Mouse (Mus musculus) urinary bladder, postnatal 36 days (tissue): ENCODE measurements around the gene Dpm3.

Experiments
- DNase-seq, 2 experiments: peaks; one replicate each; pipeline ENCODE4 v3.0.0; 2022; ENCODE audit warnings: low spot score in 2 of 2, mixed read lengths in 1 of 2

The Dpm3 gene

GRCm38 (mm10) chr3:89231772-89232275, 27.3 kb upstream of the Dpm3 start:
- DNase-seq: no peak

DNA sequence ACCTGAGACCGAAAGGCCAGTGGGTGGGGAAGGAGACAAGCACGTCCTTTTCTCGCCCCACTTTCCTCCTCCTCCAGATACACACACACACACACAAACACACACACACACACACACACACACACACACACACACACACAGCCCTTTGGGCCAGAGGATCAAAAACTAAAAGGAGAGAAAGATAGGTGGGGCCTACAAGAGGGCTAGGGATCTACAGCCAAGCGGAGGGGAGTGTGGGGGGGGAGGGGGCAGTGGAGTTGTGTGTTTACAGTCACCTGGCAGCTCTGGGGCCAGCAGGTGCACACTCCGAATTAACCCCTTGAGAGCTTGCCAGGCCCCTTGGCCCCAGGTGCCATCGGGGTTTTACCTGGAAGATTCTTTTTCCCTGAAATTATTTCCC, 26.5 kb upstream of the Dpm3 start:
- DNase-seq: no peak

- no peak for DNase-seq
These were observed 25.5 kb upstream of the Dpm3 start for GRCm38 (mm10) chr3:89233562-89234110.

GRCm38 (mm10) chr3:89236516-89236915, 22.6 kb upstream of the Dpm3 start:
- no peak for DNase-seq

GRCm38 (mm10) chr3:89237682-89238081, 21.5 kb upstream of the Dpm3 start:
- DNase-seq: no peak

- no peak for DNase-seq
These were observed 20.7 kb upstream of the Dpm3 start for GRCm38 (mm10) chr3:89238494-89238893.

GRCm38 (mm10) chr3:89242331-89242895, 16.7 kb upstream of the Dpm3 start:
- no peak for DNase-seq

GRCm38 (mm10) chr3:89243609-89244008, 15.5 kb upstream of the Dpm3 start:
- no peak for DNase-seq

- DNase-seq: no peak
These were observed 14.8 kb upstream of the Dpm3 start for GRCm38 (mm10) chr3:89244158-89244981.

DNA sequence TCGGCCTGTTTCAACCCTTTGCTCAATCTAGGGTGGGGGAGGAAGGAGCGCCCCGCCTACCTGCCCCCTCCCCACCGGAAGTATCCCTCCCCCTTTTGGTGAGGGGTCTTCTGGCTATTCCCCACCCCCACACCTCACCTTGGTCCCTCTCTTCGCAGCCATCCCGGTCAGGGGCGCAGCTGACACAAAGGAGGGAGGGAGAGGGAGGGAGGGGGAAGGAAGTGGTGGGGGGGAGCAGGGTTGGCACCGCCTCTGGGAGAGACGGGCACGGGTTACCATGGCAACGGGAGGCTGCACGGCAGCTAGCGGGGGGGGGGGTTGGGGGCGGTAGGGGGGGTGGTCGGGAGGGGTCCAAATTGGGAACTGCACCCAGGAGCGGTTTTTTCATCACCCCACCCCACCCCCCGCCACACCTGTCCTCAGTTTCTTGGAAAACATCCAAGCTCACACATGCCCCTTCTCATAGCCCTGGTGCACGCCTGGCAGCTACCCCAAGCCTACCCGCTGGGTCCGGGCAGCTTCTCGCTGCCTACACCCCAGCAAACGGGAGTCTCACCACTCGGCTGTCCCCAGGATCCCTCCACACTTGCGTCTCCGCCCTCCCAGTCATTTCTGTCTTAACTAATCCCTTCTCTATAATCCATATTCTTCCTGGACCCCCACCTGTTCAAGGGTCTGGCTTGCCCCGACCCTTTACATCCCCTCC, 14.0 kb upstream of the Dpm3 start:
- no peak for DNase-seq

DNA sequence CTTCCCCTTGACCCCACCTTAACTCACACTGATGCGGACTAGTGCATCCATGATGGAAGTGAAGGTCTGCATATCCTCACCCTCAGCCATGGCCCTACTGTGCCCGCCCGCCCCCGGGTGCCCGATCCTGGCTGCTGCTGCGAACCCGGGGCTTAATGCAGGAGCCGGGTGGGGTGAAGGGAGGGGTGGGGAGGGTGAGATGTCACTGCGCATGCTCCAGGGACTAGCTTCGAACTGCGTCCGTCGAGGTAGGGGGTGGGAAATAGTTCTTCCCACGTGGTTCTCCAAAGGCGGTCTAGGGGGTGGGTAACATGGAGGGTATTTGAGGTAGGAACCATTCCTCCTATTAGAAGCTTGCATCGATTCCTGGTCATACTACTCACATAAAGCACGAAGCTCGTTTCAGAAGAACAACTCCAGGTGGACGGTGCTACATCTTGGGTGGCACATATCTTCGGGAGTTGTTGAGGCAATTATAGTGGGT, 13.4 kb upstream of the Dpm3 start, which contains the start of gene Krtcap2:
Krtcap2 (plus strand) TSS at position 279 of the 484 bp plus-strand sequence.
- no peak for DNase-seq

DNA sequence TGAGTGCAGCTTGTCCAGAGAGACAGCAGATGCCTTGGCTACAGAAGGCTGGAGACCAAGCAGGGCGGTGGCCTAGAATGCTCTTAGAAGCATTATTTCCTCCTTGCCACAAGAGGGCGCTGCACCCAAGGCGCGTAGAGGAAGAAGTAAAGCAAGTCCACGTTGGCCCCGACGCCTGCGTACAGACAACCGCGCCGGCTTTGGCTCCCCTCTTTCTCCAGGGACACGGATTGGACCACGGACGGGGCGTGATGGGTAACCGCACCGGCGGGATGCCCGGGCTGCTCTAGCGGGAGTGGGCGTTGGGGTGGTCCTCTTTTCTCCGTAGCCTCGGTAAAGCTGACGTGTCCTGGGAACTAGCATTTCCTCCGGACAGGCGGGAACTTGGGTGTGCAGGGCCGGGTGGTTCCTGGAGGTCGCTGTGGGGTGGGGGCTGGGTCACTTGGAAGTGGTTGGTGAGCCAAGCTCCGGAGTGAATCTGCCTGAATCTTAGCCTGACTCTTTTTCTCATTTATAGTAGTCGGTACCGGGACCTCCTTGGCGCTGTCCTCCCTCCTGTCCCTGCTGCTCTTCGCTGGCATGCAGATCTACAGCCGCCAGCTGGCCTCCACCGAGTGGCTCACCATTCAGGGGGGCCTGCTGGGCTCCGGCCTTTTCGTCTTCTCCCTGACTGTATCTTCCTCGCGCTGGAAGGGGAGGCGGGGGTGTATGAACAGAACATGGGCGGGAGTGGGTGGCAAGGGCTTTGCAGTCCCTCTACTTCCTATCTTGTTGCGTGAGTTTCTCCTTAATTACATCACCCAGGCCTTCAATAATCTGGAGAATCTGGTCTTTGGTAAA, 12.7 kb upstream of the Dpm3 start, which contains the start of gene Trim46:
Trim46 (minus strand) TSS at position 49 of the 840 bp plus-strand sequence.
- DNase-seq: peak; percentile 82 to 88

GRCm38 (mm10) chr3:89247466-89247865, 11.7 kb upstream of the Dpm3 start:
- no peak for DNase-seq

DNA sequence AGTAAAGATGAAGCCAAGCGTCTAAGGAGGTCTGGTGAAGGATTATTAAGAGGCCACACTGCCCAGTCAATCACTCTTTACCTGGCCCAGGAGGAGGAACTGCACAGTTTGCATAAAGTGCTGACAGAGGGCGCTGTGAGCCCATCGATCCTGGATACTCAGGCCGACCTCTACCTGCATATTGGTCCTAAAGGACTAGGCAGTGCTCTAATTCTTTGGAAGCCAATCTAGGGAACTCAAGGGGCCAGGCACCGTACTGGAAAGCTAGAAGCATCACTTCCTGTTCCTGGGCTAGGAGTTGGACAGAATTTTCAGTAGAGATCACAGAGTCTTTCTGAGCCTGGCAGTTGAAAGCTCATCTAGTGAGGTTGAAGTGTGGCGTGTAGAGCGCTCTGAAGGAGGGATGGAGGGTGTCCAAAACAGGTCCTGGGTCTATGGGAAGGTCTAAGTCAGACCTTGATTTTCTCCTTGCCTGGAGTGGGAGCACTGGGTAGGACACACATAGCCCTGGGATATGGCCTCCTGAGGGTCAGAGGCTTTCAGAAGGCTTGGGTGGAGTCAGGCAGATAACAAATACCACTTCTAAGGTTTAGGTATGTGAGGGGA, 8.6 kb upstream of the Dpm3 start:
- peak; percentile 61 to 76 for DNase-seq

DNA sequence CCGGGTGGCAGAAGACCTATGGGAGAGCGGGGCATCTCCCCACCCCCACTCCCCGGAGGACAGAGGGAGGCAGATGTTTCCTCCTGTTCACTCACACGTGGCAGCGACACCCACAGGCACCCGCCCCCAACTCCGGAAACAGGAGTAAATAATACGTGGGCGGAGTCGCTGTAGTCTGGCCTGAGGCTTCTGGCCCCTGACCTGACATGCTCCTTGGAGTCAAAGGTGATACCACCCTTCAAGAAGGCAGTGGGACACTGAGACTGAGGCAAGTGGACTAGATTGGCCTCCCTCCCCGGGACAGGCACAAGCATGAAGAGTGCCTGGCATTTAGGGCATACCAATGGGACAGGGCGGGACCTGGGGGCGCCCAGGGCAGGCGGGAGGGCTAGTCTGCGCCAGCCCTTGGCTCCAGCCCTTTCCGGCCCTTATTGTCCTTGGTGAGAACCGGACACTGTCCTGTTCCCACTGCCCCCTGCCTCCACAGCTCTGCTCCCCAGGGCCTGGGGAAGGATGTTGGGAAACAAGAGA, 7.7 kb upstream of the Dpm3 start:
- no peak for DNase-seq

DNA sequence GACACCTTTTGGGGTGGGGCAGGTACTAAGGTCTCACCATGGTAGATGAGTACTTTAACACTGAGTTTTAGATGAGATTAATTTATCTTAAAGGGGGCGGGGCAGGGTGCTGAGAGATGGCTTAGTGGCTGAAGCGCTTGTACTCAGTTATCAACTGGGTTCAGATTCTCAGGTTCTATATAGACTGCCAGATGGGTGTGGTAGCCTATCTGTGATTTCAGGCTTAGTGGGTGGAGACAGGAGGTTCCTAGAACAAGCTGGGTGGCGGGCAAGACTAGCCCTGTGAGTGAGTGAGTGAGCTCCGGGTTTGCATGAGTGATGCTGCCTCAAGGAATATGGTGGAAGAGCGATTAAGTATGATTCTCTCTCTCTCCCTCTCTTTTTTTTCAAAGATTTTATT, 4.2 kb upstream of the Dpm3 start:
- DNase-seq: no peak

DNA sequence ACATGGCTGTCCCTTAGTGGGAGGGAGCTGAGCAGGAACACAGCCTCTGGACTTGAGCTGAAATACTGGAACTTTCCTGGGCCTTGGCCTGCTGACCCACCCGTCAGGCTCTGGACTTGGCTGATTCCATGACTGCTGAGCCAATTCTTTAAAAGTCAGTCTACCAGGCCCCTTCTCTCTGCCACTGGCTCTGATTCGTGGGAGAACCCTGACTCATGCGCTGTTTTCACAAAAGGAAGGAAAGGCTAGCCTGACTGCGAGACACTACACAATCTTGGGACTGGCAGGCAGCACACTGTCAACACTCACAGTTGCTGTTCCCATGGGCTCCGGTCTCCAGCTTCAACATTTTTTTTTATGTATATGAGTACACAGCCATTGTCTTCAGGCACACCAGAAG, 3.0 kb upstream of the Dpm3 start:
- no peak for DNase-seq

DNA sequence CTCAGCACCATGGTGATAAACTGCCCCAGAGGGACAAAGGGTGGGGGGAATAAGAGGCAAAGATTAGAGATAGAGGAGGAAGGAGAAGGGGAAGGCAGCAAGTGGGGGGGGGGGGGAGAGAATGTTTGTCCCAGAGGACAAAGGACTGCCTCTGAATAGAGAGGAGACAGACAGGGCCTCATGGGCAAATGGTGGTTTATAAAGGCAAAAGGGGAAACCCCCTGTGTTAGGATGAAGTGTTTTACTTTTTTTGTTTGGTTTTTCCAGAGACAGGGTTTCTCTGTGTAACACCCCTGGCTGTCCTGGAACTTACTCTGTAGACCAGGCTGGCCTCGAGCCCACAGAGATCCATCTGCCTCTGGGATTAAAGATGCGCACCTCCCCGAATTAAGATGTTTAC, 1.1 kb downstream of the Dpm3 start:
- DNase-seq: no peak

- DNase-seq: no peak
These were observed 3.3 kb downstream of the Dpm3 start for GRCm38 (mm10) chr3:89262417-89262816.

- peak; percentile 74 to 80 for DNase-seq
These were observed 7.3 kb downstream of the Dpm3 start for GRCm38 (mm10) chr3:89266439-89266893.
